Mouse (Mus musculus) CH12.LX (cell line): Measurements from ENCODE around the gene Tph1. TPM values are rescaled to one million over a fixed set of nuclear protein-coding genes. Genes with fewer than 3 reads are reported as not detected.

Experiments
- DNase-seq: peaks from one replicate; pipeline ENCODE4 v3.0.0-alpha.2; 2013; ENCODE audit errors: extremely low read depth
- H3K27ac ChIP-seq: 2 replicates; pipeline ENCODE4 v1.5.1; 2012; ENCODE audit warnings: low read depth, mild to moderate bottlenecking, control low read depth, moderate library complexity; ENCODE audit not compliant: insufficient read depth
- H3K27me3 ChIP-seq: replicated peaks from 2 replicates; pipeline ENCODE3; 2012; ENCODE audit warnings: inconsistent platforms
- H3K36me3 ChIP-seq, 2 experiments: replicated peaks in 1 of 2; 2 replicates each; pipeline versions ENCODE3 to v1.6.1; 2012; ENCODE audit warnings: inconsistent platforms in 1 of 2, low read length in 1 of 2, mild to moderate bottlenecking in 1 of 2, mixed read lengths in 1 of 2, moderate library complexity in 1 of 2; ENCODE audit not compliant: control insufficient read depth in 1 of 2, insufficient read depth in 1 of 2
- H3K4me1 ChIP-seq, 2 experiments: 2 replicates each; pipeline ENCODE4 v1.6.1; 2012; ENCODE audit warnings: inconsistent platforms in 1 of 2, moderate library complexity in 1 of 2; ENCODE audit not compliant: insufficient read depth in 2 of 2, control insufficient read depth in 1 of 2
- H3K4me2 ChIP-seq: 2 replicates; pipeline ENCODE4 v1.6.1; 2012; ENCODE audit warnings: low read depth, mild to moderate bottlenecking, control low read depth; ENCODE audit not compliant: poor library complexity, insufficient read depth, severe bottlenecking
- H3K4me3 ChIP-seq, 3 experiments: fragments of 150-350 bp in 1 of 3; sonication (generic) in 1 of 3; replicated peaks in 1 of 3; 2 replicates each; pipeline versions ENCODE3 to v1.5.1; 2011 to 2012; ENCODE audit warnings: low read depth in 2 of 3, low read length in 2 of 3, mild to moderate bottlenecking in 2 of 3, moderate library complexity in 2 of 3, control low read depth in 1 of 3, improper control_type of control experiment in 1 of 3, inconsistent platforms in 1 of 3, mixed read lengths in 1 of 3; ENCODE audit not compliant: poor library complexity in 1 of 3
- H3K79me2 ChIP-seq: replicated peaks from 2 replicates; pipeline ENCODE4 v1.6.1; 2012; ENCODE audit warnings: mild to moderate bottlenecking, moderate library complexity; ENCODE audit not compliant: control insufficient read depth, poor library complexity, insufficient read depth, severe bottlenecking; ENCODE audit errors: extremely low read depth
- H3K9ac ChIP-seq: 2 replicates; pipeline ENCODE4 v1.6.1; 2012; ENCODE audit warnings: low read depth, mild to moderate bottlenecking, control low read depth, moderate library complexity; ENCODE audit not compliant: insufficient read depth
- H3K9me3 ChIP-seq: replicated peaks from 2 replicates; pipeline ENCODE3; 2012; ENCODE audit warnings: low read length, inconsistent platforms, mixed read lengths
- CHD2 ChIP-seq: IDR thresholded peaks from 2 replicates; pipeline ENCODE4 v1.6.1; 2011; ENCODE audit warnings: low read length, improper control_type of control experiment
- CTCF ChIP-seq, 2 experiments: IDR thresholded peaks in 1 of 2; conservative IDR thresholded peaks in 1 of 2; 2 replicates each; pipeline ENCODE4 v1.5.1; 2011 to 2012; ENCODE audit warnings: low read depth in 2 of 2, low read length in 2 of 2, improper control_type of control experiment in 1 of 2, inconsistent platforms in 1 of 2, mild to moderate bottlenecking in 1 of 2, moderate library complexity in 1 of 2
- E2F4 ChIP-seq: IDR thresholded peaks from 2 replicates; pipeline ENCODE4 v1.6.1; 2011; ENCODE audit warnings: low read depth, low read length, improper control_type of control experiment; ENCODE audit not compliant: insufficient replicate concordance
- GABPA ChIP-seq: IDR thresholded peaks from 2 replicates; pipeline ENCODE4 v1.6.1; 2012; ENCODE audit warnings: low read depth, low read length, improper control_type of control experiment, inconsistent platforms; ENCODE audit not compliant: insufficient replicate concordance
- IRF4 ChIP-seq: IDR thresholded peaks from 2 replicates; pipeline ENCODE4 v1.6.1; 2014; ENCODE audit warnings: low read depth, mild to moderate bottlenecking, inconsistent platforms, low read length, improper control_type of control experiment
- MAZ ChIP-seq: IDR thresholded peaks from 2 replicates; pipeline ENCODE4 v1.6.1; 2012; ENCODE audit warnings: low read depth, mild to moderate bottlenecking, inconsistent platforms, low read length, improper control_type of control experiment, moderate library complexity
- MEF2A ChIP-seq: IDR thresholded peaks from 2 replicates; pipeline ENCODE4 v1.6.1; 2014; ENCODE audit warnings: low read depth, mild to moderate bottlenecking, inconsistent platforms, low read length, improper control_type of control experiment, borderline replicate concordance
- MXI1 ChIP-seq: IDR thresholded peaks from 2 replicates; pipeline ENCODE4 v1.6.1; 2011; ENCODE audit warnings: mild to moderate bottlenecking, low read depth, low read length, improper control_type of control experiment
- PAX5 ChIP-seq: IDR thresholded peaks from 2 replicates; pipeline ENCODE4 v1.6.1; 2012; ENCODE audit warnings: low read length, inconsistent platforms, mixed read lengths
- POLR2A ChIP-seq: IDR thresholded peaks from 2 replicates; pipeline ENCODE4 v1.6.1; 2011; ENCODE audit warnings: low read depth, mild to moderate bottlenecking, improper control_type of control experiment, low read length
- RAD21 ChIP-seq: IDR thresholded peaks from 2 replicates; pipeline ENCODE4 v1.6.1; 2011; ENCODE audit warnings: low read depth, mild to moderate bottlenecking, low read length, improper control_type of control experiment, moderate library complexity
- SIN3A ChIP-seq: IDR thresholded peaks from 2 replicates; pipeline ENCODE4 v1.6.1; 2012; ENCODE audit warnings: low read length, improper control_type of control experiment, inconsistent platforms
- SMC3 ChIP-seq: IDR thresholded peaks from 2 replicates; pipeline ENCODE4 v1.6.1; 2011; ENCODE audit warnings: low read depth, low read length, improper control_type of control experiment
- TBP ChIP-seq: conservative IDR thresholded peaks from 2 replicates; pipeline ENCODE4 v1.6.1; 2011; ENCODE audit warnings: low read depth, low read length, improper control_type of control experiment
- UBTF ChIP-seq: IDR thresholded peaks from 2 replicates; pipeline ENCODE4 v1.6.1; 2012; ENCODE audit warnings: low read depth, mild to moderate bottlenecking, inconsistent platforms, low read length, improper control_type of control experiment, moderate library complexity
- dilution Hi-C: fragments of 300-500 bp; cut with MboI; formaldehyde crosslinking; loops from 2 replicates; pipeline ENCODE4 v1.14.3; 2020; ENCODE audit warnings: low sequenced_read_pairs; ENCODE audit not compliant: extremely low pct_unique_long_range_greater_than_20kb, extremely low pct_ligation_motif_present
- in situ Hi-C: fragments of 300-500 bp; cut with MboI; formaldehyde crosslinking; loops from 3 replicates; pipeline ENCODE4 v1.14.3; 2019; ENCODE audit warnings: low sequenced_read_pairs, low pct_ligation_motif_present, low pct_unique_long_range_greater_than_20kb, mixed read lengths
- polyA plus RNA-seq: library from polyadenylated mRNA; unstranded; fragments of >175 nt; gene quantifications from 2 replicates; pipeline ENCODE4 v1.2.1, GENCODE M21; 2012; ENCODE audit warnings: low read depth; ENCODE audit not compliant: insufficient read length
- total RNA-seq, 2 experiments: library from RNA; depleted of rRNA; stranded (reverse); fragments of 300-350 nt in 1 of 2; fragments of >200 nt in 1 of 2; gene quantifications; 2 replicates each; pipeline ENCODE4 v1.2.3; 2012 to 2014

The Tph1 gene
- total and polyA plus RNA-seq, 3 experiments, result 0.13 TPM; not detected in 2

GRCm38 (mm10) chr7:46628375-46628975 lies 43.9 kb downstream of the Tph1 start:
- Histone ChIP-seq H3K9me3 (no peaks in the 10 kb centered on the region), H3K4me3 (no peak overlapping the region), H3K79me2 (no peaks in the 10 kb centered on the region), H3K36me3 (peaks cover 12 to 79% of the 10 kb centered on the region in 2 experiments), H3K27ac (no peak overlapping the region), H3K4me2 (no peak overlapping the region), H3K9ac (no peak overlapping the region), H3K4me1 (peaks cover 0 to 2% of the 10 kb centered on the region in 2 experiments; a peak in 1 of 4 replicates), H3K27me3 (no peaks in the 10 kb centered on the region)
- in situ Hi-C loops (no loop called here), dilution Hi-C loops (no loop called here)
- no peak for DNase-seq
- TF ChIP-seq SMC3 (no peak), SIN3A (no peak), MXI1 (no peak), POLR2A (no peak), IRF4 (no peak), MEF2A (no peak), TBP (no peak), UBTF (no peak)

- in situ Hi-C loops, result no loop called here
- dilution Hi-C loops, result no loop called here
- Histone ChIP-seq H3K4me2 (no peak overlapping the region), H3K27me3 (no peaks in the 10 kb centered on the region), H3K9me3 (peaks cover 8% of the 10 kb centered on the region), H3K4me1 (peaks cover 0 to 16% of the 10 kb centered on the region in 2 experiments; a peak in 2 of 4 replicates), H3K79me2 (no peaks in the 10 kb centered on the region), H3K36me3 (peaks cover 17 to 77% of the 10 kb centered on the region in 2 experiments), H3K4me3 (no peak overlapping the region), H3K9ac (no peak overlapping the region), H3K27ac (no peak overlapping the region)
- TF ChIP-seq GABPA, result no peak
- TF ChIP-seq MAZ, result no peak
- no peak for TF ChIP-seq MEF2A
- no peak for TF ChIP-seq CTCF (conservative IDR thresholded peaks at IDR 0.05 in 1 of 2, IDR thresholded peaks at IDR 0.05 in 1 of 2; ENCODE audit: low read depth in 2 of 2, low read length in 2 of 2)
- TF ChIP-seq RAD21, result no peak
- no peak for TF ChIP-seq E2F4
- TF ChIP-seq PAX5, result no peak
- TF ChIP-seq MXI1, result no peak
- no peak for TF ChIP-seq POLR2A
- no peak for TF ChIP-seq CHD2
- no peak for DNase-seq
Observed at GRCm38 (mm10) chr7:46623979-46624378, 48.4 kb downstream of the Tph1 start.
